Mouse (Mus musculus): Measurements from ENCODE around the gene Ryr1.

DNA sequence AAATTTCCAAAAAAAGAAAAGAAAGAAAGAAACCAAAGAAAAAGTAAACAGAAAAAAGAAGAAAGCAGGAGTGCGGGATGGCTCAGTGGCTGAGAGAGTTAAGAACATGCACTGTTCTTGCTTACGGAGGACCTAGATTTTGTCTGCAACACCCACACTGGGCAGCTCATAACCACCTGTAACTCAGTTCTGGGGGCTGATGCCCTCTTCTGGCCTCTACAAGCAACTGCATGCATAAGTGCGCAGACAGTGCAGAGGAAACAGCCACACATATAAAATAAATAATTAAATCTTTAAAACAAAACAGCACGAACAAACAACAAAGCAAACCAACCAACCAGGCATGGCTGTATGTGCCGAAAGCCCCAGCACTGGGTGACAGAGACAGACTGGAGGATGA lies 92.3 kb downstream of the Ryr1 start:
- TF ChIP-seq CTCF (IDR thresholded peaks at IDR 0.05) (peak; percentile 51), EP300 (IDR thresholded peaks at IDR 0.05) (no peak)

All from lung, postnatal 0 days (tissue).